Mouse (Mus musculus) erythroblast, embryonic 14.5 days (primary cell): ENCODE measurements at regions not wholly inside any gene's neighbourhood (a gene's known extent, or its start where the extent isn't known, plus 50 kb on each side); places are given as distances from the start of the nearest gene placed in this dataset.

Experiments used
- GATA1 ChIP-seq: IDR thresholded peaks from 2 replicates; pipeline ENCODE4 v1.6.1; 2012; ENCODE audit warnings: low read length, inconsistent platforms, mixed read lengths
- TAL1 ChIP-seq: IDR thresholded peaks from 3 replicates; pipeline ENCODE4 v1.6.1; 2012; ENCODE audit warnings: low read length, inconsistent platforms, mixed read lengths

GRCm38 (mm10) chr6:143635043-143635442 is 468.0 kb downstream of the Etnk1 start:
- TF ChIP-seq GATA1 (no peak), TAL1 (no peak)
